Mouse (Mus musculus): ENCODE measurements around the gene Polr2a. TPM values are rescaled to one million over a fixed set of nuclear protein-coding genes. Genes with fewer than 3 reads are reported as not detected.

Polr2a gene
- polyA plus RNA-seq, 1 experiment from 2014 or later: 6.8 TPM

GRCm38 (mm10) chr11:69760160-69760900, 1.9 kb upstream of the Polr2a start:
- Histone ChIP-seq H3K4me1 (ENCODE audit: insufficient read depth) (peaks cover 30% of the 10 kb centered on the region), H3K9me3 (ENCODE audit: low read length) (no peaks in the 10 kb centered on the region), H3K9ac (replicated peaks) (no peak overlapping the region), H3K4me3 (ENCODE audit: low read depth, low read length) (peak overlapping the region; percentile 71), H3K27ac (ENCODE audit: low read depth) (0 out of 2 replicates have a peak overlapping the region, but pooled peaks have one; percentile 95), H3K36me3 (replicated peaks; ENCODE audit: insufficient read depth, low read length) (no peaks in the 10 kb centered on the region), H3K27me3 (ENCODE audit: insufficient read depth, low read length) (no peaks in the 10 kb centered on the region), H3K4me2 (ENCODE audit: low read depth, low read length) (peak overlapping the region; percentile 96)
- 79% methylated on average over 14 of the region's 14 CpGs for WGBS (ENCODE audit: insufficient replicate concordance)
- ATAC-seq (no peak), DNase-seq (no peak)
- TF ChIP-seq EP300 (IDR thresholded peaks at IDR 0.05; ENCODE audit: low read depth): no peak
- TF ChIP-seq CTCF (IDR thresholded peaks at IDR 0.05; ENCODE audit: low read depth): no peak

- no peaks in the 10 kb centered on the region for H3K36me3 ChIP-seq (replicated peaks; ENCODE audit: insufficient read depth, low read length)
- H3K9ac ChIP-seq (replicated peaks): peak overlapping the region; percentile 88
- TF ChIP-seq CTCF (IDR thresholded peaks at IDR 0.05; ENCODE audit: low read depth) (no peak), EP300 (IDR thresholded peaks at IDR 0.05; ENCODE audit: low read depth) (no peak)
- H3K4me1 ChIP-seq (ENCODE audit: insufficient read depth): peaks cover 31% of the 10 kb centered on the region
- H3K9me3 ChIP-seq (ENCODE audit: low read length): no peaks in the 10 kb centered on the region
- ATAC-seq (peak; percentile 85), DNase-seq (peak; percentile 92)
- H3K27me3 ChIP-seq (ENCODE audit: insufficient read depth, low read length): no peaks in the 10 kb centered on the region
- under 1% methylated on average over 37 of the region's 37 CpGs for WGBS (ENCODE audit: insufficient replicate concordance)
- peak overlapping the region; percentile 71 for H3K4me3 ChIP-seq (ENCODE audit: low read depth, low read length)
- H3K4me2 ChIP-seq (ENCODE audit: low read depth, low read length): peak overlapping the region; percentile 96
- H3K27ac ChIP-seq (ENCODE audit: low read depth): peak overlapping the region; percentile 95
Observed at GRCm38 (mm10) chr11:69758971-69759721, 709 bp upstream of the Polr2a start.

- H3K4me1 ChIP-seq (ENCODE audit: insufficient read depth): peaks cover 32% of the 10 kb centered on the region
- TF ChIP-seq CTCF (IDR thresholded peaks at IDR 0.05; ENCODE audit: low read depth) (no peak), EP300 (IDR thresholded peaks at IDR 0.05; ENCODE audit: low read depth) (no peak)
Observed at GRCm38 (mm10) chr11:69758090-69758456, 364 bp downstream of the Polr2a start.

GRCm38 (mm10) chr11:69757303-69758089, 941 bp downstream of the Polr2a start:
- H3K9me3 ChIP-seq (ENCODE audit: low read length): no peaks in the 10 kb centered on the region
- H3K9ac ChIP-seq (replicated peaks): peak overlapping the region; percentile 88
- 45% methylated on average over 9 of the region's 9 CpGs for WGBS (ENCODE audit: insufficient replicate concordance)
- H3K27me3 ChIP-seq (ENCODE audit: insufficient read depth, low read length): no peaks in the 10 kb centered on the region
- peak overlapping the region; percentile 71 for H3K4me3 ChIP-seq (ENCODE audit: low read depth, low read length)
- peaks cover 38% of the 10 kb centered on the region for H3K4me1 ChIP-seq (ENCODE audit: insufficient read depth)
- TF ChIP-seq EP300 (IDR thresholded peaks at IDR 0.05; ENCODE audit: low read depth) (no peak), CTCF (IDR thresholded peaks at IDR 0.05; ENCODE audit: low read depth) (no peak)
- DNase-seq (no peak), ATAC-seq (no peak)
- H3K36me3 ChIP-seq (replicated peaks; ENCODE audit: insufficient read depth, low read length): 0 out of 2 replicates have a peak, but pooled peaks cover 5% of the 10 kb centered on the region
- peak overlapping the region; percentile 95 for H3K27ac ChIP-seq (ENCODE audit: low read depth)
- peak overlapping the region; percentile 96 for H3K4me2 ChIP-seq (ENCODE audit: low read depth, low read length)

More at GRCm38 (mm10) chr11:69758090-69758456, 364 bp downstream of the Polr2a start:
- Histone ChIP-seq H3K4me2 (ENCODE audit: low read depth, low read length) (peak overlapping the region; percentile 96), H3K4me3 (ENCODE audit: low read depth, low read length) (peak overlapping the region; percentile 71), H3K9me3 (ENCODE audit: low read length) (no peaks in the 10 kb centered on the region), H3K27me3 (ENCODE audit: insufficient read depth, low read length) (no peaks in the 10 kb centered on the region), H3K9ac (replicated peaks) (peak overlapping the region; percentile 88), H3K36me3 (replicated peaks; ENCODE audit: insufficient read depth, low read length) (0 out of 2 replicates have a peak, but pooled peaks cover 1% of the 10 kb centered on the region), H3K27ac (ENCODE audit: low read depth) (peak overlapping the region; percentile 95)
- WGBS (ENCODE audit: insufficient replicate concordance): under 1% methylated on average over 25 of the region's 26 CpGs
- DNase-seq (peak; percentile 97), ATAC-seq (peak; percentile 79)

- H3K4me2 ChIP-seq (ENCODE audit: low read depth, low read length): peak overlapping the region; percentile 96; the same call in 1 of the 2 replicates
- no peaks in the 10 kb centered on the region for H3K9me3 ChIP-seq (ENCODE audit: low read length)
- no peak for DNase-seq
- H3K36me3 ChIP-seq (replicated peaks; ENCODE audit: insufficient read depth, low read length): 0 out of 2 replicates have a peak, but pooled peaks cover 5% of the 10 kb centered on the region
- 45% methylated on average over 3 of the region's 3 CpGs for WGBS (ENCODE audit: insufficient replicate concordance)
- peak; percentile 84 for TF ChIP-seq CTCF (IDR thresholded peaks at IDR 0.05; ENCODE audit: low read depth)
- TF ChIP-seq EP300 (IDR thresholded peaks at IDR 0.05; ENCODE audit: low read depth): no peak
- peaks cover 39% of the 10 kb centered on the region for H3K4me1 ChIP-seq (ENCODE audit: insufficient read depth)
- ATAC-seq: no peak
- H3K27ac ChIP-seq (ENCODE audit: low read depth): no peak overlapping the region
- H3K4me3 ChIP-seq (ENCODE audit: low read depth, low read length): no peak overlapping the region
- no peaks in the 10 kb centered on the region for H3K27me3 ChIP-seq (ENCODE audit: insufficient read depth, low read length)
- no peak overlapping the region for H3K9ac ChIP-seq (replicated peaks)
Observed at GRCm38 (mm10) chr11:69754701-69755100, 3.7 kb downstream of the Polr2a start.

Measured in liver, postnatal 0 days (tissue).